Mouse (Mus musculus): ENCODE measurements around the gene Hinfp. TPM values are rescaled to one million over a fixed set of nuclear protein-coding genes. Genes with fewer than 3 reads are reported as not detected.
A peak's percentile ranks its signal among the peaks of the same experiment; 100 is the strongest.

Gene Hinfp
- polyA plus RNA-seq (2015; fragmentation: Nextera tagmentation; extraction: Ambion mirVana) = 31.4 and 36.6 TPM in 2 replicates

- peak within 1 kb of the TSS; percentile 98 for H3K9ac ChIP-seq
- under 1% methylated on average over 54 of the region's 54 CpGs for WGBS
- H3K27ac ChIP-seq = peak within 1 kb of the TSS; percentile 88
- H3K36me3 ChIP-seq = peaks cover 20% of the 10 kb centered on the region
- H3K27me3 ChIP-seq = no peaks in the 10 kb centered on the region
- H3K4me2 ChIP-seq = peak within 1 kb of the TSS; percentile 81
- peak within 1 kb of the TSS; percentile 98 for H3K4me3 ChIP-seq
- no peaks in the 10 kb centered on the region for H3K9me3 ChIP-seq
- H3K4me1 ChIP-seq (replicated peaks) = peaks cover 21% of the 10 kb centered on the region
- peak; percentile 99 for ATAC-seq (ENCODE audit: low FRiP score)
Measured at GRCm38 (mm10) chr9:44305466-44306079, at the start of gene Hinfp. Gene Hinfp, minus strand, starts transcription at chr9:44305671.

GRCm38 (mm10) chr9:44353142-44353541 lies 47.7 kb upstream of the Hinfp start:
- H3K4me1 ChIP-seq (replicated peaks) = peaks cover 3% of the 10 kb centered on the region; the same call in 1 of the 2 replicates

GRCm38 (mm10) chr9:44352337-44352736 lies 46.9 kb upstream of the Hinfp start:
- Histone ChIP-seq H3K27me3 (no peaks in the 10 kb centered on the region), H3K4me3 (no peak overlapping the region), H3K9ac (no peak overlapping the region; the same call in 1 of the 2 replicates), H3K4me2 (no peak overlapping the region), H3K36me3 (peaks cover 98% of the 10 kb centered on the region), H3K4me1 (replicated peaks) (peaks cover 3% of the 10 kb centered on the region; the same call in 1 of the 2 replicates), H3K27ac (no peak overlapping the region), H3K9me3 (no peaks in the 10 kb centered on the region)
- 92% methylated on average over 10 of the region's 10 CpGs for WGBS
- no peak for ATAC-seq (ENCODE audit: low FRiP score)

More at GRCm38 (mm10) chr9:44353142-44353541, 47.7 kb upstream of the Hinfp start:
- ATAC-seq (ENCODE audit: low FRiP score) = no peak
- Histone ChIP-seq H3K27ac (no peak overlapping the region), H3K36me3 (peaks cover 97% of the 10 kb centered on the region), H3K9ac (no peak overlapping the region), H3K4me2 (no peak overlapping the region), H3K27me3 (no peaks in the 10 kb centered on the region), H3K4me3 (no peak overlapping the region), H3K9me3 (no peaks in the 10 kb centered on the region)
- WGBS = 95% methylated on average over 6 of the region's 6 CpGs

GRCm38 (mm10) chr9:44351396-44351795 lies 45.9 kb upstream of the Hinfp start:
- ATAC-seq (ENCODE audit: low FRiP score) = no peak
- Histone ChIP-seq H3K4me3 (no peak overlapping the region), H3K9ac (no peak overlapping the region), H3K4me2 (no peak overlapping the region), H3K36me3 (peaks cover 99% of the 10 kb centered on the region), H3K27ac (no peak overlapping the region), H3K4me1 (replicated peaks) (no peaks in the 10 kb centered on the region), H3K27me3 (no peaks in the 10 kb centered on the region), H3K9me3 (no peaks in the 10 kb centered on the region)
- 97% methylated on average over 4 of the region's 4 CpGs for WGBS

- 95% methylated on average over 4 of the region's 4 CpGs for WGBS
- ATAC-seq (ENCODE audit: low FRiP score) = no peak
- H3K27me3 ChIP-seq = no peaks in the 10 kb centered on the region
- H3K27ac ChIP-seq = no peak overlapping the region
- peaks cover 4% of the 10 kb centered on the region for H3K4me1 ChIP-seq (replicated peaks)
- no peak overlapping the region for H3K4me3 ChIP-seq
- no peaks in the 10 kb centered on the region for H3K9me3 ChIP-seq
- H3K4me2 ChIP-seq = no peak overlapping the region
- H3K36me3 ChIP-seq = peaks cover 77% of the 10 kb centered on the region
- no peak overlapping the region for H3K9ac ChIP-seq
Measured at GRCm38 (mm10) chr9:44348546-44348945, 43.1 kb upstream of the Hinfp start.

GRCm38 (mm10) chr9:44347621-44348020 lies 42.1 kb upstream of the Hinfp start:
- no peak overlapping the region for H3K27ac ChIP-seq
- 91% methylated on average over 4 of the region's 4 CpGs for WGBS

GRCm38 (mm10) chr9:44347166-44347565 lies 41.7 kb upstream of the Hinfp start:
- ATAC-seq (ENCODE audit: low FRiP score) = no peak
- Histone ChIP-seq H3K27me3 (no peaks in the 10 kb centered on the region), H3K4me3 (no peak overlapping the region), H3K36me3 (peaks cover 63% of the 10 kb centered on the region), H3K27ac (no peak overlapping the region), H3K4me1 (replicated peaks) (peaks cover 12% of the 10 kb centered on the region), H3K4me2 (no peak overlapping the region), H3K9ac (no peak overlapping the region), H3K9me3 (no peaks in the 10 kb centered on the region)
- WGBS = 93% methylated on average over 9 of the region's 9 CpGs

More at GRCm38 (mm10) chr9:44347621-44348020, 42.1 kb upstream of the Hinfp start:
- Histone ChIP-seq H3K9ac (no peak overlapping the region), H3K4me1 (replicated peaks) (peaks cover 12% of the 10 kb centered on the region), H3K4me3 (no peak overlapping the region), H3K27me3 (no peaks in the 10 kb centered on the region), H3K36me3 (peaks cover 67% of the 10 kb centered on the region), H3K4me2 (no peak overlapping the region), H3K9me3 (no peaks in the 10 kb centered on the region)
- ATAC-seq (ENCODE audit: low FRiP score) = no peak

- H3K4me2 ChIP-seq = no peak overlapping the region
- no peak overlapping the region for H3K27ac ChIP-seq
- no peak overlapping the region for H3K4me3 ChIP-seq
- peaks cover 56% of the 10 kb centered on the region for H3K36me3 ChIP-seq
- ATAC-seq (ENCODE audit: low FRiP score) = no peak
- H3K9ac ChIP-seq = no peak overlapping the region
- peaks cover 12% of the 10 kb centered on the region for H3K4me1 ChIP-seq (replicated peaks)
- H3K27me3 ChIP-seq = no peaks in the 10 kb centered on the region
- H3K9me3 ChIP-seq = no peaks in the 10 kb centered on the region
- WGBS = 96% methylated on average over 5 of the region's 6 CpGs
Measured at GRCm38 (mm10) chr9:44345570-44346433, 40.3 kb upstream of the Hinfp start.

GRCm38 (mm10) chr9:44343781-44344421 lies 38.4 kb upstream of the Hinfp start, which contains the start of gene Hmbs:
Gene Hmbs, minus strand, starts transcription at chr9:44344228.
- H3K9ac ChIP-seq = peak within 1 kb of the TSS; percentile 84
- peak; percentile 97 for ATAC-seq (ENCODE audit: low FRiP score)
- 0% methylated on average over 38 of the region's 39 CpGs for WGBS
- peak within 1 kb of the TSS; percentile 77 for H3K4me3 ChIP-seq
- no peaks in the 10 kb centered on the region for H3K9me3 ChIP-seq
- H3K4me2 ChIP-seq = peak within 1 kb of the TSS; percentile 63
- H3K27me3 ChIP-seq = no peaks in the 10 kb centered on the region
- peaks cover 12% of the 10 kb centered on the region for H3K4me1 ChIP-seq (replicated peaks)
- H3K27ac ChIP-seq = peak within 1 kb of the TSS; percentile 98
- peaks cover 47% of the 10 kb centered on the region for H3K36me3 ChIP-seq

GRCm38 (mm10) chr9:44343290-44343689 lies 37.8 kb upstream of the Hinfp start:
- Histone ChIP-seq H3K4me3 (peak overlapping the region; percentile 77), H3K27ac (peak overlapping the region; percentile 98), H3K4me1 (replicated peaks) (peaks cover 12% of the 10 kb centered on the region), H3K27me3 (no peaks in the 10 kb centered on the region), H3K4me2 (peak overlapping the region; percentile 63), H3K36me3 (peaks cover 45% of the 10 kb centered on the region), H3K9me3 (no peaks in the 10 kb centered on the region), H3K9ac (peak overlapping the region; percentile 84)
- 15% methylated on average over 6 of the region's 6 CpGs for WGBS
- ATAC-seq (ENCODE audit: low FRiP score) = no peak

- Histone ChIP-seq H3K4me1 (replicated peaks) (peaks cover 16% of the 10 kb centered on the region), H3K27ac (no peak overlapping the region), H3K4me3 (no peak overlapping the region), H3K9ac (no peak overlapping the region; the same call in 1 of the 2 replicates), H3K36me3 (peaks cover 39% of the 10 kb centered on the region), H3K9me3 (no peaks in the 10 kb centered on the region), H3K27me3 (no peaks in the 10 kb centered on the region), H3K4me2 (peak overlapping the region; percentile 63)
- no peak for ATAC-seq (ENCODE audit: low FRiP score)
- WGBS = 100% methylated on average over 1 of the region's 1 CpGs
Measured at GRCm38 (mm10) chr9:44342605-44343004, 37.1 kb upstream of the Hinfp start.

GRCm38 (mm10) chr9:44342173-44342572 lies 36.7 kb upstream of the Hinfp start:
- Histone ChIP-seq H3K36me3 (peaks cover 37% of the 10 kb centered on the region), H3K4me2 (no peak overlapping the region), H3K9me3 (no peaks in the 10 kb centered on the region), H3K27ac (no peak overlapping the region), H3K27me3 (no peaks in the 10 kb centered on the region), H3K4me1 (replicated peaks) (peaks cover 21% of the 10 kb centered on the region), H3K4me3 (no peak overlapping the region), H3K9ac (peak overlapping the region; percentile 15; the same call in 1 of the 2 replicates)
- 86% methylated on average over 3 of the region's 3 CpGs for WGBS
- ATAC-seq (ENCODE audit: low FRiP score) = no peak

All from hindbrain, embryonic 13.5 days (tissue).